ENCODE assay signal across 10 mouse cellular contexts in genomic region chr15:80215716-80216479, GRCm38 (mm10). TPM values are rescaled to one million over a fixed set of nuclear protein-coding genes. Genes with fewer than 3 reads are reported as not detected.
DNase-seq lines count a peak whose midpoint lies in the region; ATAC-seq and TF ChIP-seq lines count a peak whose summit lies in the region.
"Had no signal": no experiment of that assay in that cellular context is flagged by ENCODE, and none has a peak within 500 bp of the region (broad histone marks: within the 10 kb centered on the region; RNA-seq: fewer than 3 reads in every experiment).

No protein-coding gene starts in this region.

- H3K9me3 ChIP-seq in hindbrain, embryonic 11.5 days (ENCODE audit: control insufficient read depth, low read length): no peaks in the 10 kb centered on the region
- H3K9me3 ChIP-seq in hindbrain, embryonic 14.5 days (ENCODE audit: control insufficient read depth, low read length): no peaks in the 10 kb centered on the region
- no peaks in the 10 kb centered on the region for H3K9me3 ChIP-seq in midbrain, embryonic 16.5 days (replicated peaks; ENCODE audit: control insufficient read depth, low read length, poor library complexity, severe bottlenecking)
- H3K9me3 ChIP-seq: embryonic facial prominence, embryonic 15.5 days had no signal

- no peak overlapping the region for H3K4me2 ChIP-seq in hindbrain, embryonic 11.5 days (replicated peaks; ENCODE audit: low read depth, low read length)
- H3K4me2 ChIP-seq in hindbrain, embryonic 14.5 days (replicated peaks): no peak overlapping the region
- no peak overlapping the region for H3K4me2 ChIP-seq in midbrain, embryonic 16.5 days (ENCODE audit: low read length)
- H3K4me2 ChIP-seq: embryonic facial prominence, embryonic 15.5 days had no signal

- H3K4me1 ChIP-seq in hindbrain, embryonic 11.5 days (replicated peaks; ENCODE audit: control insufficient read depth, insufficient read depth, low read length): no peaks in the 10 kb centered on the region
- H3K4me1 ChIP-seq in hindbrain, embryonic 14.5 days (replicated peaks; ENCODE audit: control insufficient read depth, insufficient read depth, low read length): no peaks in the 10 kb centered on the region
- H3K4me1 ChIP-seq in spleen, adult 2 months (ENCODE audit: control insufficient read depth, insufficient read depth, insufficient read length): peaks cover 4% of the 10 kb centered on the region
- H3K4me1 ChIP-seq in midbrain, embryonic 16.5 days (ENCODE audit: control insufficient read depth, insufficient read depth, low read length): no peaks in the 10 kb centered on the region

- H3K27ac ChIP-seq in hindbrain, embryonic 11.5 days (ENCODE audit: low read depth, low read length): no peak overlapping the region
- no peak overlapping the region for H3K27ac ChIP-seq in hindbrain, embryonic 14.5 days
- no peak overlapping the region for H3K27ac ChIP-seq in spleen, adult 2 months (ENCODE audit: insufficient read depth, low read length)
- H3K27ac ChIP-seq in midbrain, embryonic 16.5 days (ENCODE audit: low read length): no peak overlapping the region
- H3K27ac ChIP-seq: embryonic facial prominence, embryonic 15.5 days had no signal

- DNase-seq in hindbrain, embryonic 11.5 days (ENCODE audit: low spot score): peak; percentile 41
- DNase-seq in hindbrain, embryonic 14.5 days (ENCODE audit: low spot score): no peak
- DNase-seq in spleen, adult 2 months (ENCODE audit: low read depth in 1 of 2, low spot score in 2 of 2): no peak
- no peak for DNase-seq in spleen, postnatal 4 days (ENCODE audit: low spot score in 2 of 2)
- DNase-seq in adrenal gland, postnatal 36 days: peak; percentile 62 to 64
- DNase-seq in lung, postnatal 25 days (ENCODE audit: low spot score): peak; percentile 36

- ATAC-seq in hindbrain, embryonic 11.5 days (ENCODE audit: low FRiP score): no peak
- ATAC-seq in hindbrain, embryonic 14.5 days (ENCODE audit: low FRiP score): no peak
- no peak for ATAC-seq in frontal cortex, adult (ENCODE audit: low TSS enrichment)
- no peak for ATAC-seq in midbrain, embryonic 16.5 days

- WGBS in hindbrain, embryonic 11.5 days: 22% methylated on average over 10 of the region's 10 CpGs
- 19% methylated on average over 10 of the region's 10 CpGs for WGBS in hindbrain, embryonic 14.5 days
- WGBS in spleen, adult 2 months: 20% methylated on average over 10 of the region's 10 CpGs
- 15% methylated on average over 10 of the region's 10 CpGs for WGBS in midbrain, embryonic 16.5 days

- no peaks in the 10 kb centered on the region for H3K27me3 ChIP-seq in hindbrain, embryonic 11.5 days (ENCODE audit: control insufficient read depth, insufficient read depth, low read length)
- H3K27me3 ChIP-seq in hindbrain, embryonic 14.5 days (ENCODE audit: control insufficient read depth, insufficient read depth, low read length): no peaks in the 10 kb centered on the region
- H3K27me3 ChIP-seq in spleen, adult 2 months (ENCODE audit: control insufficient read depth, insufficient read depth, low read length): no peaks in the 10 kb centered on the region
- H3K27me3 ChIP-seq in midbrain, embryonic 16.5 days (ENCODE audit: control insufficient read depth, insufficient read depth, low read depth, low read length): no peaks in the 10 kb centered on the region
- H3K27me3 ChIP-seq: embryonic facial prominence, embryonic 15.5 days had no signal

- no peak overlapping the region for H3K4me3 ChIP-seq in hindbrain, embryonic 11.5 days (ENCODE audit: low read depth, low read length)
- no peak overlapping the region for H3K4me3 ChIP-seq in hindbrain, embryonic 14.5 days (replicated peaks; ENCODE audit: low read length)
- no peak overlapping the region for H3K4me3 ChIP-seq in spleen, adult 2 months (ENCODE audit: extremely low read depth, insufficient read depth, insufficient read length)
- H3K4me3 ChIP-seq in midbrain, embryonic 16.5 days (ENCODE audit: low read depth, low read length): no peak overlapping the region
- H3K4me3 ChIP-seq: embryonic facial prominence, embryonic 15.5 days had no signal

- peak; percentile 53; the same call in 1 of the 2 replicates for TF ChIP-seq CTCF in spleen, adult 2 months (IDR thresholded peaks at IDR 0.05; ENCODE audit: extremely low read depth, insufficient read depth, insufficient read length, insufficient replicate concordance)

- peaks cover 7% of the 10 kb centered on the region; the same call in 1 of the 2 replicates for H3K36me3 ChIP-seq in hindbrain, embryonic 11.5 days (ENCODE audit: control insufficient read depth, insufficient read depth, low read length)
- peaks cover 35% of the 10 kb centered on the region for H3K36me3 ChIP-seq in hindbrain, embryonic 14.5 days (replicated peaks; ENCODE audit: control insufficient read depth, insufficient read depth)
- no peaks in the 10 kb centered on the region for H3K36me3 ChIP-seq in spleen, adult 2 months (ENCODE audit: control insufficient read depth, insufficient read depth, low read length)
- peaks cover 17% of the 10 kb centered on the region for H3K36me3 ChIP-seq in midbrain, embryonic 16.5 days (ENCODE audit: control insufficient read depth, insufficient read depth, low read length)

- H3K9ac ChIP-seq in hindbrain, embryonic 11.5 days (ENCODE audit: low read depth, low read length): no peak overlapping the region
- no peak overlapping the region for H3K9ac ChIP-seq in hindbrain, embryonic 14.5 days
- no peak overlapping the region for H3K9ac ChIP-seq in midbrain, embryonic 16.5 days (ENCODE audit: low read depth, low read length)
- H3K9ac ChIP-seq: embryonic facial prominence, embryonic 15.5 days had no signal

- no peak for TF ChIP-seq POLR2A in spleen, adult 2 months (IDR thresholded peaks at IDR 0.05; ENCODE audit: low read depth, low read length)

RNA-seq across cellular contexts. Expression of gene Mief1, which starts 17.9 kb away (rescaled TPM):
- polyA plus RNA-seq in hindbrain, embryonic 11.5 days (2014; fragmentation: Nextera tagmentation; extraction: Ambion mirVana): 38.5 and 39.1 TPM in 2 replicates
- polyA plus RNA-seq in hindbrain, embryonic 14.5 days (2014; fragmentation: Nextera tagmentation; extraction: Ambion mirVana): 36.4 and 38.6 TPM in 2 replicates
- polyA plus RNA-seq in spleen, adult 2 months (2012; rRNA removed): 11.7 and 13.1 TPM in 2 replicates
- total RNA-seq in adrenal gland, postnatal 36 days (2021): 10 to 100 TPM; 44.7 to 49.2 TPM
- 35.2 and 37.4 TPM in 2 replicates for polyA plus RNA-seq in midbrain, embryonic 16.5 days (2015; fragmentation: Nextera tagmentation; extraction: Ambion mirVana)

RNA-seq across cellular contexts. Expression of gene AC140267.1, which starts 19.7 kb away (rescaled TPM):
- polyA plus RNA-seq in hindbrain, embryonic 11.5 days (2014; fragmentation: Nextera tagmentation; extraction: Ambion mirVana): not detected in 2 replicates
- polyA plus RNA-seq in hindbrain, embryonic 14.5 days (2014; fragmentation: Nextera tagmentation; extraction: Ambion mirVana): not detected in 2 replicates
- not detected in 2 replicates for polyA plus RNA-seq in spleen, adult 2 months (2012; rRNA removed)
- 10 to 100 TPM; 13.7 to 16.1 TPM for total RNA-seq in adrenal gland, postnatal 36 days (2021)
- 5.5 TPM in 1 of 2 replicates, not detected in the other for polyA plus RNA-seq in midbrain, embryonic 16.5 days (2015; fragmentation: Nextera tagmentation; extraction: Ambion mirVana)
- total RNA-seq: neutrophil, adult 5-6 weeks had no signal
- polyA plus RNA-seq: embryonic facial prominence, embryonic 15.5 days had no signal

RNA-seq across cellular contexts. Expression of gene Atf4, which starts 39.1 kb away (rescaled TPM):
- polyA plus RNA-seq in hindbrain, embryonic 11.5 days (2014; fragmentation: Nextera tagmentation; extraction: Ambion mirVana): 140 and 145 TPM in 2 replicates
- 102 and 115 TPM in 2 replicates for polyA plus RNA-seq in hindbrain, embryonic 14.5 days (2014; fragmentation: Nextera tagmentation; extraction: Ambion mirVana)
- 101 and 146 TPM in 2 replicates for polyA plus RNA-seq in spleen, adult 2 months (2012; rRNA removed)
- 100 to 1,000 TPM; 263 to 281 TPM for total RNA-seq in adrenal gland, postnatal 36 days (2021)
- 125 and 131 TPM in 2 replicates for polyA plus RNA-seq in midbrain, embryonic 16.5 days (2015; fragmentation: Nextera tagmentation; extraction: Ambion mirVana)

RNA-seq across cellular contexts. Expression of gene Mgat3, which starts 42.4 kb away (rescaled TPM):
- 9.6 and 9.8 TPM in 2 replicates for polyA plus RNA-seq in hindbrain, embryonic 11.5 days (2014; fragmentation: Nextera tagmentation; extraction: Ambion mirVana)
- 22.3 and 24.5 TPM in 2 replicates for polyA plus RNA-seq in hindbrain, embryonic 14.5 days (2014; fragmentation: Nextera tagmentation; extraction: Ambion mirVana)
- 2.9 and 3.4 TPM in 2 replicates for polyA plus RNA-seq in spleen, adult 2 months (2012; rRNA removed)
- 10 to 100 TPM in 1 of 2 experiments, 1 to 10 TPM in 1; 7.0 to 10.3 TPM for total RNA-seq in adrenal gland, postnatal 36 days (2021)
- 14.1 and 15.2 TPM in 2 replicates for polyA plus RNA-seq in midbrain, embryonic 16.5 days (2015; fragmentation: Nextera tagmentation; extraction: Ambion mirVana)

RNA-seq across cellular contexts. Expression of gene Rps19bp1, which starts 48.2 kb away (rescaled TPM):
- 68.0 and 71.4 TPM in 2 replicates for polyA plus RNA-seq in hindbrain, embryonic 11.5 days (2014; fragmentation: Nextera tagmentation; extraction: Ambion mirVana)
- 75.0 and 83.7 TPM in 2 replicates for polyA plus RNA-seq in hindbrain, embryonic 14.5 days (2014; fragmentation: Nextera tagmentation; extraction: Ambion mirVana)
- 10.4 and 17.7 TPM in 2 replicates for polyA plus RNA-seq in spleen, adult 2 months (2012; rRNA removed)
- total RNA-seq in adrenal gland, postnatal 36 days (2021): 10 to 100 TPM; 41.4 to 46.9 TPM
- polyA plus RNA-seq in midbrain, embryonic 16.5 days (2015; fragmentation: Nextera tagmentation; extraction: Ambion mirVana): 74.9 and 79.6 TPM in 2 replicates

Comparison
In these comparisons a context has a peak if more than half of its experiments do, and no peak if none do; other contexts are left out.
1. DNase-seq: peak in hindbrain, embryonic 11.5 days (single experiment), adrenal gland, postnatal 36 days (2 of 2) and lung, postnatal 25 days (single experiment); none in hindbrain, embryonic 14.5 days (single experiment), spleen, adult 2 months (0 of 2) and spleen, postnatal 4 days (0 of 2).